Mouse (Mus musculus): ENCODE results near the gene Cfap100. TPM values are rescaled to one million over a fixed set of nuclear protein-coding genes. Genes with fewer than 3 reads are reported as not detected.

Gene Cfap100
- polyA plus RNA-seq, 1 experiment from 2014 or later = 0.42 TPM

DNA sequence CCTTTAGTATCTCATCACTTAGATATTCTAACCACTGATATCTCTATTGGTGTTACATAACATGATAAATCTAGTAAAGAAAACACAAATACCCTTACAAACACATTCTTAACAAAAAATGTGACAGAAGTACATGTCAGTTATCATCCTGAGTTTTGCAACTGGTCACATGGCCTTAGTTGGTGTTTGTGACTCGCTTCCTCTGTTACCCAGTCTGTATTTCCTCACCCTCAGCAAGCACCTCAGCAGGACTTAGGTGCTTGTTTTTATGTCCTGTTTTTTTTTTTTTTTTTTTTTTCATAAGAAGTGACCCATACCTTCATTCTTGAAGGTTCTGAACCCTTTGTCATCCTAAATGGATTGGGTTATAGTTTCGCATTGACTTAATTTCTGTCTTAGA, 50.9 kb downstream of the Cfap100 start:
- 95% methylated on average over 2 of the region's 2 CpGs for WGBS
- ATAC-seq (replicated peaks; ENCODE audit: insufficient number of reproducible peaks, insufficient read depth, low FRiP score, low read depth) = no peak
- Histone ChIP-seq H3K4me2 (no peak overlapping the region), H3K4me3 (no peak overlapping the region), H3K27ac (no peak overlapping the region), H3K36me3 (peaks cover 91% of the 10 kb centered on the region), H3K9ac (no peak overlapping the region), H3K4me1 (replicated peaks) (no peaks in the 10 kb centered on the region), H3K27me3 (no peaks in the 10 kb centered on the region), H3K9me3 (replicated peaks) (no peaks in the 10 kb centered on the region)

DNA sequence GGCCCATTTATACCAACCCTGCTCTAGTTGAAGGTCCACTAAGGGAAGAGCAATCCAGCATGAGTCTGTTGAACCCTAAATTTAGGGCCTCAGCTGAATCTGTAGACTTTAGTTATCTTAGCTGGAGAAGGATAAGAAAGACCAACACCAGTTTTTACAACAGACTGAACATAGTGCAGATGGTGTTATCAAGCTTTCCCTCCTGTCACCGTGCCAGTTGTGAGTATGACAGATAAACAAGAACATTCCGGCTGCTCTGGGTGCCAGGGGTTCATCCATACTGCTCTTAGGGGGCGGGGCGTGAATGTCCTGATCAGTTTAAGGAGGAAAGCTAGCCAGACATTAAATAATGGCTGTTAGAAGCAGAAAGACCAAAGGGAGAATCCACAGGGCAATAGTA, 54.0 kb downstream of the Cfap100 start:
- Histone ChIP-seq H3K9ac (no peak overlapping the region), H3K27me3 (no peaks in the 10 kb centered on the region), H3K4me3 (no peak overlapping the region), H3K4me1 (replicated peaks) (peaks cover 21% of the 10 kb centered on the region), H3K9me3 (replicated peaks) (no peaks in the 10 kb centered on the region), H3K36me3 (peaks cover 69% of the 10 kb centered on the region), H3K27ac (no peak overlapping the region), H3K4me2 (no peak overlapping the region)
- no peak for ATAC-seq (replicated peaks; ENCODE audit: insufficient number of reproducible peaks, insufficient read depth, low FRiP score, low read depth)
- WGBS = 56% methylated on average over 4 of the region's 4 CpGs

DNA sequence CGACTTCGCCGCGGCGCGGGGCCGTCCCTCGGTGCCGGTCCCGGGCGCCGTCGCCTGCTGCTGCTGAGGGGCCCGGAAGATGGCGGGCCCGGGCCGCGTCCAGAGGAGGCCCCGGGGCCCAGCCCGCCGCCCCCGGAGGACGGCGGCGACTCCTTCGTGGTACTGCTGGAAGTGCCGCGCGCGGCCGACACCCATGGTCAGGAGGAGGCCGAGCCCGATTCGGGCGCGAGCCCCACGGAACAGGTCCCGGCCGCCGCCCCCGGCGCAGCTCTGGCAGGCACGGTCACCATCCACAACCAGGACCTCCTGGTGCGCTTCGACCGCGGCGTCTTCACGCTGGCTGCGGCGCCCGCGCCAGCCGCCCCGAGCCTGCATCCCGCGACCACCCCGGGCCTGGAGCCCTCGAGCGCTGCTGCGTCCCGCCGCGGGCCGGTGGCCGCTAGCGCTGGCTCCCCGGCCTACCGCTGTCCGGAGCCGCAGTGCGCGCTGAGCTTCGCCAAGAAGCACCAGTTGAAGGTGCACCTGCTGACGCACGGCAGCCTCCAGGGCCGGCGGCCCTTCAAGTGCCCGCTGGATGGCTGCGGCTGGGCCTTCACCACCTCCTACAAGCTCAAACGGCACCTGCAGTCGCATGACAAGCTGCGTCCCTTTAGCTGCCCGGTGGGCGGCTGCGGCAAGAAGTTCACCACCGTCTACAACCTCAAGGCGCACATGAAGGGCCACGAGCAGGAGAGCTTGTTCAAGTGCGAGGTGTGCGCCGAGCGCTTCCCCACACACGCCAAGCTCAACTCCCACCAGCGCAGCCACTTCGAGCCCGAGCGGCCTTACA, 58.7 kb downstream of the Cfap100 start:
- H3K4me1 ChIP-seq (replicated peaks) = peaks cover 21% of the 10 kb centered on the region
- peak overlapping the region; percentile 96 for H3K4me2 ChIP-seq
- peak overlapping the region; percentile 83 for H3K9ac ChIP-seq
- H3K36me3 ChIP-seq = peaks cover 28% of the 10 kb centered on the region
- H3K4me3 ChIP-seq = peak overlapping the region; percentile 78
- peak; percentile 71 for ATAC-seq (replicated peaks; ENCODE audit: insufficient number of reproducible peaks, insufficient read depth, low FRiP score, low read depth)
- peak overlapping the region; percentile 88 for H3K27ac ChIP-seq
- H3K27me3 ChIP-seq = no peaks in the 10 kb centered on the region
- H3K9me3 ChIP-seq (replicated peaks) = no peaks in the 10 kb centered on the region
- under 1% methylated on average over 91 of the region's 98 CpGs for WGBS

DNA sequence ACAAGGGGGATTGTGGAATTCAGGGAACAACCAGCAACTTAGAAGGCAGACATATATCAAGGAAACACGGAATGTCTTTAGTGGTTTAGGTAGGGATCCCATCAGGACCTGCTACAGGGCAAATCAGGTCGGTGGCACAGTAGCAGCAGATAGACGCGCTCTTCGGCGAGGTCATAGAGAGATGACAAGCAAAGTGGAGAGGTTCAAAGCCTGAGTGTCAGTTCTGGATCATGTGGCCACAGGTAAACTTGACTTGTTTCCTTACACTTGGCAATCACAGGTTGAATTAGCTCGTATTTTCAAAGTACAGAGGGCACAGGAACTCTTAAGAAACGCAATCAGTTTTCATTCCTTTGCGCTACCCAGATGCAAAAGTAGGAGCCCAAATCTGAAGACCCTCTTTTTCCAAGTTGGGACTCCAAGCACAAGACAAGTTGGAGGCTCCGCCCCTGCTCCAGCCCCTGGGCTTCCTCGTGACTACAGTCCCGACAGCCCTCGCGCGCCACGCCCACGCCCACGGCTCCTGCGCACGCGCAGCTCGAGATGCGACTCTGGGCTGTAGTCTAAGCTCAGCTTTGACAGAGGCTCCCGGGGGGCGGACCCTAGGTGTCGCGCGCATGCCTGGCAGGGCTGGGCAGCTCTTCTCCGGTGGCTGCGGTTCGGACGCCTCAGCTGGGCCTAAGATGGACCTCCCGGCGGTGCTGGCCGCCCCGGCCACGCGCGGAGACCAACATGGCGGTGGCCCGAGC, 59.4 kb downstream of the Cfap100 start, which contains the start of gene Zxdc:
TSS of gene Zxdc (plus strand) at position 517 of the 749 bp plus-strand sequence.
- Histone ChIP-seq H3K4me3 (peak within 1 kb of the TSS; percentile 78), H3K9ac (peak within 1 kb of the TSS; percentile 83), H3K27me3 (no peaks in the 10 kb centered on the region), H3K36me3 (peaks cover 20% of the 10 kb centered on the region), H3K9me3 (replicated peaks) (no peaks in the 10 kb centered on the region), H3K4me1 (replicated peaks) (peaks cover 21% of the 10 kb centered on the region), H3K27ac (peak within 1 kb of the TSS; percentile 88), H3K4me2 (peak within 1 kb of the TSS; percentile 96)
- WGBS = 5% methylated on average over 41 of the region's 41 CpGs
- peak; percentile 98 for ATAC-seq (replicated peaks; ENCODE audit: insufficient number of reproducible peaks, insufficient read depth, low FRiP score, low read depth)

DNA sequence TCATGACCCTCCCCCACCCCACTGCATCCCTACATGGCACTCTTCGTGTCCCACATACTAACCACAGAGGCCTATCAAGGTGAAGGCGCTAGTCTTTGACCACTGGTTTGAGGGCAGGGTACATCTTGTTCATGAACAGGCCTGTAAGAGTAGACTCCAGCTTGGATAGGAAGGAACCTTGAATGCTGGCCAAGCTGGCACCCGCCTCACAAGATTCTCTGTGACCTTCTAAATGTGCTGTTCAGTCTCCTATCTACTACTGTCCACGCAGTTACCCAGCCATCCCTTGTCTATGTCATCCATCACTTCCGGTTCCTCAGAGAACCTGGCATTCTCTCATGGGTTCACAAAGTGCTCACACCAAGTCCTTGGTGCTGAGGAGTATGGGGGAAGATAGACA, 65.3 kb downstream of the Cfap100 start:
- Histone ChIP-seq H3K9ac (no peak overlapping the region), H3K36me3 (no peaks in the 10 kb centered on the region), H3K27me3 (no peaks in the 10 kb centered on the region), H3K4me1 (replicated peaks) (peaks cover 17% of the 10 kb centered on the region), H3K27ac (no peak overlapping the region), H3K4me3 (no peak overlapping the region), H3K9me3 (replicated peaks) (no peaks in the 10 kb centered on the region), H3K4me2 (no peak overlapping the region)
- WGBS = 71% methylated on average over 5 of the region's 5 CpGs
- ATAC-seq (replicated peaks; ENCODE audit: insufficient number of reproducible peaks, insufficient read depth, low FRiP score, low read depth) = no peak

DNA sequence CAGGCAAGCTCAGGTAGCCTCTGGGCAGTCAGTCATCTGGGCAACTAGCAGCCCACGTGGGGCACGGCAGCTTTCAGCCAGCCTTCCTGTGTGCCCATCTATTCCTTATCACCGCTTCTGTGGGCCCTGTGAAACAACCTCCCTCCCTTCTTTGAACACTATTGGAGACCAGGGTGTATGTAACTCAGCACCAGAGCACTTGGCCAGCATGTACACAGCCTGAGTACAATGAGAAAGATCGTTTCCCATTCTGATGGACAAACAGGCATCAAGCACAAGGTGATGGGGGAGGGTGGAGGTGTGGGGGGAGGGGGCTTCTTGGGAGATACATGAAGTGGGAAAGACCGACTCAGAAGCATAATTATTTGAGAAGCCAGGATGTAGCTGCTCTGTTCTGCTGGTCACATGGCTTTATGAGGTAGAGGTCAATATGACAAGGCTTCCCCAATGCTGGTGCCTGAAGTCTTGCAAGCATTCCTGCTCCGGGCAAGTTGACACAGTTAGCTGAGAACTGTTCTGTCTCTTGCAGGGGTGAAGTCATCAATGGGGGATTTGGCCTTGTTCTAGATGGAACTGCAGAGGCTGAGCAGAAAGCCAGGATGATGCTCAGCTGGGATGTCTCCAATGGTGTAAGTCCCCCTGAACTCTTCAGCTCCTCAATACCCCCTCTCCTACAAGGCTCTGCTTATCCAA, 67.5 kb downstream of the Cfap100 start:
- H3K36me3 ChIP-seq = no peaks in the 10 kb centered on the region
- peaks cover 22% of the 10 kb centered on the region for H3K4me1 ChIP-seq (replicated peaks)
- no peak overlapping the region for H3K27ac ChIP-seq
- H3K27me3 ChIP-seq = no peaks in the 10 kb centered on the region
- H3K9ac ChIP-seq = no peak overlapping the region
- 72% methylated on average over 6 of the region's 6 CpGs for WGBS
- H3K4me2 ChIP-seq = no peak overlapping the region
- H3K9me3 ChIP-seq (replicated peaks) = no peaks in the 10 kb centered on the region
- no peak for ATAC-seq (replicated peaks; ENCODE audit: insufficient number of reproducible peaks, insufficient read depth, low FRiP score, low read depth)
- H3K4me3 ChIP-seq = no peak overlapping the region

DNA sequence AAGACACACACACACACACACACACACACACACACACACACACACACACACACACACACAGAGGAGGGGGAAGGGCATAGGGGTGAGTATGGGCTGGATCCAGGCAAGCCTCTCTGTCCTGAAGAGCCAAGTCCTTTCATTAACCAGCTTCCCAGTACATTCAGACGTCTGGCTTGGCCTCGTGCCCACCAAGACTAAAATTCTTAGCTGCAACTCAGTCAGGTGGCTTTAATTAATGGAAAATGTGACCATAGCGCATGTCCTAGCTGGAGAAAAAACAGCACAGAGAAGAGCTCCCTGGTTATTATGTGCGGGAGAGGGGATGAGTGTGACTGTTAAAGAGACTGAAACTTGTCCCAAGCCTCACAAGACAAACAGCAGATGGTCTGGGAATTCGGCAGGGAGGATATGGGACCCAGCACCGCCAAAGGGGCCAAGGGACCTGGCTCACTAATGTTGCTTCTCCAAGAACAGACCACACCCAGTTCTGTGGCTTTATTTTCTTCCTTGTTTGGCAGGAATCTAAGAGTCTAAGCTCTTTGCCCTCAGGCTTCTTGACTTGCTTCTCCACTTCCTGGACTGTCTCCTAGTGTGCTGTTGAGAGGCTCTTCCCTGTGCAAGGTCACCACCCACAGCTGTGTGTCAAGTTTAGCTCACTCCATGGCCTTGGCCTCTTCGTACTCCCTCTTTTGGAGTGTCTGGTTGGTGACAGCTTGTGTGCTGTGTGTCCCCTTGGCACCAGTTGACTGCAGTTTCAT, 68.4 kb downstream of the Cfap100 start:
- H3K4me1 ChIP-seq (replicated peaks) = peaks cover 22% of the 10 kb centered on the region
- no peaks in the 10 kb centered on the region for H3K36me3 ChIP-seq
- no peak overlapping the region for H3K4me3 ChIP-seq
- H3K27me3 ChIP-seq = no peaks in the 10 kb centered on the region
- ATAC-seq (replicated peaks; ENCODE audit: insufficient number of reproducible peaks, insufficient read depth, low FRiP score, low read depth) = peak; percentile 40; the same call in 1 of the 2 replicates
- peak overlapping the region; percentile 43 for H3K27ac ChIP-seq
- whole genome bisulfite sequencing = 30% methylated on average over 7 of the region's 7 CpGs
- H3K9me3 ChIP-seq (replicated peaks) = no peaks in the 10 kb centered on the region
- H3K9ac ChIP-seq = no peak overlapping the region
- no peak overlapping the region for H3K4me2 ChIP-seq

DNA sequence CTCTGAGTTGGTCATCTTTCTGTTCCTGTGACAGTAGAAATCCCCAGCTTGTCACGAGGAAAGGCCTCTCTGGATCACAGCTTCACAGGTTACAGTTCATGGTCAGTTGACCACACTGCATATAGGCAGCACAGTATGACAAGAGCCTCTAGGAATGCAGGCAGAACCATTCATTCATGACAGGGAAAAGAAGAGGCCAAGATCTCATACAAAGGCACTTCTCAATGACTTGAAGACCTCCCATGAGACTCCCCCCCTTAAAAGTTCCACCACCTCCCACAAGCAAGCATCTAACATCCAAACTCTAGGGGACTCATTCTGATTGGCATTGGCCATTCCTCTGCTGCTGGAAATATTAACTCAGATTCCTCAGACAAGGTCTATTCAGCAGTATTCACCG, 69.2 kb downstream of the Cfap100 start:
- Histone ChIP-seq H3K4me3 (no peak overlapping the region), H3K36me3 (no peaks in the 10 kb centered on the region), H3K4me1 (replicated peaks) (peaks cover 22% of the 10 kb centered on the region), H3K9me3 (replicated peaks) (no peaks in the 10 kb centered on the region), H3K4me2 (no peak overlapping the region), H3K27me3 (no peaks in the 10 kb centered on the region), H3K9ac (no peak overlapping the region), H3K27ac (peak overlapping the region; percentile 43)
- 54% methylated on average over 2 of the region's 2 CpGs for WGBS
- no peak for ATAC-seq (replicated peaks; ENCODE audit: insufficient number of reproducible peaks, insufficient read depth, low FRiP score, low read depth)

DNA sequence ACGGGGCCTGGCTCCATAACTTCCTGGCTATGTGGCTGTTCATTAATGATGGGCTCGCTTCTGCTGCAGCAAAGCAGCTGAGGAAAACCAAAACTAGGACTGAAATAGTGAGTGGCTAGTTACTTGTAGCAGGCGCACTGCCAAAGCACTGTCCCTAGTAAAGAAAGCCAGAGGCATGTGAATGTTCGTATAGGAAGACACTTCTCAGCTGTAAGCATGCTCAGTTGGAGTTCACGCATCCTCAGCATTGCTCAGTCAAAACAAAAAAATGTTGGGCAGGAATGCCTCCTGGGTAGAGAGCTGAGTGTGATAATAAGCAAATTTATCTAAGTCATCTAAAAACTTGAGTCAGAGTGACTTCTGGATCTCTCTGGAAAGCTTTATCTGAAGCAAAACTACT, 70.5 kb downstream of the Cfap100 start:
- H3K9me3 ChIP-seq (replicated peaks) = no peaks in the 10 kb centered on the region
- H3K4me2 ChIP-seq = no peak overlapping the region
- peaks cover 22% of the 10 kb centered on the region for H3K4me1 ChIP-seq (replicated peaks)
- H3K27me3 ChIP-seq = no peaks in the 10 kb centered on the region
- H3K9ac ChIP-seq = no peak overlapping the region
- H3K4me3 ChIP-seq = no peak overlapping the region
- H3K27ac ChIP-seq = no peak overlapping the region
- ATAC-seq (replicated peaks; ENCODE audit: insufficient number of reproducible peaks, insufficient read depth, low FRiP score, low read depth) = no peak
- WGBS = 51% methylated on average over 5 of the region's 5 CpGs
- no peaks in the 10 kb centered on the region for H3K36me3 ChIP-seq

Measured in heart, embryonic 15.5 days (tissue).